Mouse (Mus musculus): Measurements from ENCODE around the gene Gns.

Gns gene

GRCm38 (mm10) chr10:121429981-121430682 lies 65.2 kb downstream of the Gns start:
- DNase-seq (ENCODE audit: low spot score) = no peak

DNA sequence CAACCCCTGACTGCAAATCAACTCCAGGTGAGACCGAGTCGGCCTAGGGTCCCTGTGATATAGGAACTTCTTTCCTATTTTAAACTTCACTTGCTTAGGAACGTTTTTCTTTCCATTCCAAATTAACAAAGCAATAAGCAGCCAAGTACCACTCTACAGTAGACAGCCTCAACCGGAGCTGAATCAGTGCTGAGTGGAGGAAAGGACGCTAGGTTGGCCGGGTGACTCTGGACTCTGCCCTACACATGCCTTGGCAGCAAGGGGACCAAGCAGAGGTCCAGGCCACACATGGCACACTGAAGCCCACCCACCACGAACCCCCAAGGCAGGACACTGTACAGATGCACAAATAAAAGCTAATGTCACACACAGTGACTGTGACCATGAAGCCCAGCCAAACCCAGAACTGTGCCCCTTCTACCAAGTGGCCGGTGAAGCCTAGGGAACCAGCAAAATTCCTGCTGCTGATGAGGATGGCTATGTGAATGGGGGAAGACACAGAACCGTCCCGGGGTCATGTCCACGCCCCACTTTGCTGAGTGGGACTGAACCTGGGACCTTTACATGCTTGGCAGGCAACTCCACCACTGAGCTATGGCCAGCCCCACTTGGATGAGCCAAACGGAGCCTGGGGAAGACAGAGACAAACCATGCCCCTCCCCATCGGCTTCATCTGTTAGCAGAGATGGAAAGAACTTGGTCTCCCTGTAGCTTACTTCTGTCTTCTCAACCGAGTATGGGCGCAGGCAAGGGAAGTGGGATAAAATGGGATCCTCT lies 66.1 kb downstream of the Gns start:
- no peak for DNase-seq (ENCODE audit: low spot score)

GRCm38 (mm10) chr10:121432041-121432634 lies 67.2 kb downstream of the Gns start:
- no peak for DNase-seq (ENCODE audit: low spot score)

DNA sequence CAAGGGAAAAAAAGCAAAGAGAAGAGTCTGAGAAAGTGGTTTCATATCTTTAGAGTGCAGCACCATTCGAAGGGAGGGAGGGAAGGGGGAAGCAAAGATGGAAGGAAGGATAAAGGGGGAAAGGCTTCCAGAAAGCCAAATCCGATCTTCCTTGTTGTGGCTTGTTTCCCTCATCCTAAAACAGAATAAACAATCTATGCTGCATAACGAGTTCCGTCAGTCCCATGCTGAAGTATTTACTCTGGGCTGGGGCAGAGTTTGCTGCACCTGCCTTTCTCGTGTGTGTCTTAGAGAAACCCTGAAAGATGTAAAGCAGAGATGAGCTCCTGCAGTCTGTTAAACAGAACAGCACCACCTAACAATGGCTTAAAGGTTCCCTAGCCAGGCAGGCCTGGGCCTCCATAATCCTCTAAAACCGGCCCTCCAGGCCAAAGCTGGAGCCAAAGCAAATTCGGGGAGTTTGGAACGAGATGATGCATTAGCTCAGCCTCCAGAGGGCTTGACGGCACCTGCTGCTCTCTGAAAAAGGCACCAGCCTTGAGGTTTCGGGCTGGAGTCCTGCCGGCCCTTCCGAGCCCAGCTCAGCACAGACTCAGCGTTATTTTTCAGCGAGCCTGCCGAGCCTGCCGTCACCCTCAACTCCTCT lies 67.9 kb downstream of the Gns start:
- DNase-seq (ENCODE audit: low spot score) = no peak

DNA sequence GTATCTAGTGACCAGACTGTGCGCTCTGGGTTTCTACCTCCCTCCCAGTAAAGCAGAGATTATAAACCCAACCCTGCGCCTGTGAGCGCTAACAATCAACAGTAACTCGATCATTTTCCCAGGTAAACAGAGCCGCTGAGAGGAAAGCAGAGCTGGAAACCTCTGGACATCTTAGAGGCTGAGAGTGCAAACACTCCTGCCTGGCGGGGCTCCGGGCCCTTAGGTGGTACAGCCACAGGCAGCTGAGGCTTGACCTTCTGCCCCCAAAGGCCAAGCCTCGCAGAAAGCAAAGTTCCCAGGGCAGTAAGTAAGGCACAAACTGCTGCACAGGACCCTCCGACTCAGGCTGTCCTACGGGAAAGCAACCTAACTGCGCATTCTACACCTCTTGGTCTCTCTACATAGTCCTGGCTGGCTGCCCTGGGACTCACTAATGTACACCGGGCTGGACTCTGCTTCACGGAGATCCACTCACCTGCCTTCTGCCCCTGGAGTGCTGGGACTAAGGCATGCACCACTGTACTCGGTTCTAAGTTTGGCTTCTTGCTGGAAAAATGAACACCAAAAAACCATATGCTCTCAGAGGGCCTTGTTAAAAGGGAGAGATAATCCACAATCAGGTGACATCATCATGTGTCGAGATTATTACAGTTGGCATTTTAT lies 69.7 kb downstream of the Gns start:
- no peak for DNase-seq (ENCODE audit: low spot score)

DNA sequence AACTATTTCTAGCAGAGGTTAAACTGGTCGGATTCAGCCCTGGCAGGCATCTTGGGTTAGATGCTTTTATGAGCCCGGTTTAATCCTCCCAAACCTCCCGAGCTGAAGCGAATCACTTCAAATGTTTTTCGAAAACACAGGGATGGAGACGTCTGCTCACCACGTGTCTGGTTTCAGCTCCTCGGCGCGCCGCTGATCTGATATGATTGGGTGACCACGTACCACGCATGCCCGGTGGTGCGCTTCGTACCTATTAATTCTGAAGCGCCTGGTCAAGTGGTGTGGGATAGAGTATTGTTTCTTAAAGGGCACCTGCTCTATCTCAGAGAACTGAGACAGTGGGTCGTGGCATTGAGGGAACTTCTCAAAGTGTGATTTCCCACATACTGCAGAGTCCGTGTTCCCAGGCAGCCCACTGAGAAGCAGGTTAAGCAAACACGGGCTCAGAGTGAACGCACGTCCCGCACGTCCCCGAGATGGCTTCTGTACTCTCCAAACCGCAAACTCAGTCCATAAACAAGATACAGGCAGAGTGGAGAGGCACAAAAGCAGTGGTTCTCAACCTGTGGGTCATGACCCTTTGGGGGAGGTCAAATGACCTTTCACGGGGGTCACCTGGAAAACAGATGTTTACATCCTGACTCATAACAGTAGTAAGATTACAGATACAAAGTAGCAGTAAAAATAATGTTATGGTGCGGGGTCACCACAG lies 70.8 kb downstream of the Gns start:
- peak; percentile 46 for DNase-seq (ENCODE audit: low spot score)

- no peak for DNase-seq (ENCODE audit: low spot score)
Measured at GRCm38 (mm10) chr10:121436258-121436645, 71.4 kb downstream of the Gns start.

DNA sequence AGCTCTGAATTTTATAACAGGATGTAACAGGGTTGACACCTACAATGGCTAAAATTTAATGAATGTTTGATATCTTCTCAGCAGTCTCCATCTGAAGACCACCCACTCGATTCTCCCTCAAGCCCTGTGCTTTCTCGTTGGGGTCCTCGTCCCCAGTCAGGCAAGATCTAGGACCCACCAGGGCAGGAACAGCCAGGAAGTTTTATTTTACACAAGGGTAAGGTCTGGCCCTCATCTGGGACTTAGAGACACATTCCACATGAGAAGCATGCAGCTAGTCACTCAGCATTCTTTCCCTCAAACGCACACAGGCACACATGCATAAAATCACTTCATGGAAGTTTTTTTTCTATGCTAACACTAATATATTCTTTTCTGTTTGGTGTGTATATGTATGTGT lies 71.8 kb downstream of the Gns start:
- no peak for DNase-seq (ENCODE audit: low spot score)

DNA sequence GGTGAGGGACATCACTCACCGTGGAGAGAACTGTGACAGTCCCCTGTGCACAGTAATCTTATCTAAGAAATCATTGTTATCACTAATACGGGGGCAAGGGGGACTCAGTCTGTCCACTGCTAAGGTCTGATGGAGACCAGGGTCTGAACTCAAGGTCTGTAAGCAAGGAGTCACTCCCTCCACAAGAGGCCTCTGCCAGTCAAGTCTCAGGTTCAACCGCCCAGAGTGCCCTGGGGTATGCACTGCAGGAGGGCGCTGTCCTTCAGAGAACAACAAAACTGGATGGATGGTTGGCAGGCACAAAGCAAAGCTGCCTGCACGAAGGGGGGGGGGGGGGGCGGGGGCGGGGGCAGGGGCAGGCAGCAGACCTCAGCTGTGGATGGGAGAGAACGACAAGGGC lies 73.2 kb downstream of the Gns start:
- no peak for DNase-seq (ENCODE audit: low spot score)

DNA sequence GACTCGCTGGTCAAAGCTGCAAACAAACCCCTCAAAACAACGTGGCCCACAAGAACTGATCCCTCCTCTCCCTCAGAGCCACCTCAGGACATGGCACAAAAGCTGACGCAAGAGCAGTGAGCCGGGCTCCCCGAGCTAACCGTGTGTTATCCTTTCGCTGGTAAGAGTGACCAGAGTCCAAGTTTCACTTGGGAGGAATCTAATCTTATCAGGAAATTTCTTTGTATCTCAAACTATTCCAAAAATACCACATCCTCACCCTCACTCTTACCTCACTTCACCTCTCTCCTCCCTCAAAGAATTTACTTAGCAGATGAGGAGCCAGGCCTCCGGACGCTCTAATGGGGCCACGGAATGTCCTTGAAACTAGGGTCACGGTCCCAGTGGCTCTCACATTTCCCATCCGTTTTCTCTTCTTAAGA lies 74.4 kb downstream of the Gns start:
- DNase-seq (ENCODE audit: low spot score) = no peak

- no peak for DNase-seq (ENCODE audit: low spot score)
Measured at GRCm38 (mm10) chr10:121443791-121444190, 78.9 kb downstream of the Gns start.

- DNase-seq (ENCODE audit: low spot score) = no peak
Measured at GRCm38 (mm10) chr10:121444198-121444597, 79.3 kb downstream of the Gns start.

GRCm38 (mm10) chr10:121445808-121446207 lies 80.9 kb downstream of the Gns start:
- DNase-seq (ENCODE audit: low spot score) = no peak
